Comparison of ENCODE assay signal across 20 mouse cellular contexts in the genomic region with DNA sequence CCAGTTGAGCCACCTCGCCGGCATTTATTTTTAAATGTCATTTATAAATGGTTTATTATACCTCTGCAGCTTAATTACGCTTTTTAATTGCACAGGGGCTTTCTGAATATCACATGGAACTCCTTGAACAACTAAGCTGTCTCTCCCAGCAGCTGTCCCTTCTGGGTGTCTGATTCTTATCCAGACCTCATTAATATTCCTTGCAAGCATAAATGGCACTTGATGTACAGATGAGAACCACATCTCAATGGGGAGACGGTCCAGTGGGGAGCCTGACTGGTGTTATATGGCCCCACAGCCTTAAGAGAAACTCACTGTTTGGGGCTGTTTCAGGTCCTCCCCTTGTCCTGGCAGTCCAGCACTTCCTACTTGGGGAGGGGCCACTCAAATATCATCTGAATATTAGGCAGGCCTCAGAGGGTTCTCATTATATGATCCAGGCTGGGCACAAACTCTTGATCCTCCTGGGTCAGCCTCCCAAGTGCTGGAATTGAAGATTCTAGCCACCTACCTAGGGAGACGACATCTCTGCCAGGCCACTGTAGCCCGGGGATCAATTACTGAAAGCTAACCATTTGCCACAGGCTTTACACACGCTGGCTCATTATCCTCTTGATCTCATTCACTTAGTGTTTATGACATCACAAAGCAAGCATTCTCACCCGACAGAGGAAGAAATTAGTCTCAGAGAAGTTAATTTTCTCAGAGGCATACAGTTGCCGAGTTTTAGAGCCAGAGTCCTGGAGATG. TPM values are rescaled to one million over a fixed set of nuclear protein-coding genes. Genes with fewer than 3 reads are reported as not detected.
A peak's percentile ranks its signal among the peaks of the same experiment; 100 is the strongest.
DNase-seq lines count a peak whose midpoint lies in the region; ATAC-seq lines count a peak whose summit lies in the region.
"Had no signal": no experiment of that assay in that cellular context is flagged by ENCODE, and none has a peak within 500 bp of the region (broad histone marks: within the 10 kb centered on the region; RNA-seq: fewer than 3 reads in every experiment).

No protein-coding gene starts in this region.

- 34% methylated on average over 9 of the region's 9 CpGs for whole genome bisulfite sequencing in hindbrain, embryonic 13.5 days
- 63% methylated on average over 9 of the region's 9 CpGs for WGBS in hindbrain, embryonic 11.5 days
- 22% methylated on average over 9 of the region's 9 CpGs for WGBS in neural tube, embryonic 14.5 days
- 23% methylated on average over 9 of the region's 9 CpGs for WGBS in neural tube, embryonic 15.5 days
- 14% methylated on average over 9 of the region's 9 CpGs for WGBS in forebrain, embryonic 15.5 days
- WGBS in midbrain, embryonic 15.5 days, result 28% methylated on average over 9 of the region's 9 CpGs
- WGBS in liver, embryonic 11.5 days, result 66% methylated on average over 9 of the region's 9 CpGs

- H3K36me3 ChIP-seq in hindbrain, embryonic 13.5 days, result 0 out of 2 replicates have a peak, but pooled peaks cover 3% of the 10 kb centered on the region
- no peaks in the 10 kb centered on the region for H3K36me3 ChIP-seq in hindbrain, embryonic 11.5 days (ENCODE audit: control insufficient read depth, insufficient read depth, low read length)
- H3K36me3 ChIP-seq in neural tube, embryonic 14.5 days (ENCODE audit: control insufficient read depth, insufficient read depth, low read length), result no peaks in the 10 kb centered on the region
- no peaks in the 10 kb centered on the region for H3K36me3 ChIP-seq in neural tube, embryonic 15.5 days
- no peaks in the 10 kb centered on the region for H3K36me3 ChIP-seq in forebrain, embryonic 15.5 days
- no peaks in the 10 kb centered on the region; the same call in 1 of the 2 replicates for H3K36me3 ChIP-seq in midbrain, embryonic 15.5 days (replicated peaks)
- H3K36me3 ChIP-seq in liver, embryonic 11.5 days (ENCODE audit: control insufficient read depth, insufficient read depth, low read length), result no peaks in the 10 kb centered on the region
- H3K36me3 ChIP-seq: heart, embryonic 13.5 days; liver, embryonic 12.5 days had no signal

- no peak overlapping the region for H3K4me3 ChIP-seq in hindbrain, embryonic 13.5 days
- H3K4me3 ChIP-seq in hindbrain, embryonic 11.5 days (ENCODE audit: low read depth, low read length), result no peak overlapping the region
- H3K4me3 ChIP-seq in neural tube, embryonic 14.5 days (ENCODE audit: low read depth, low read length), result no peak overlapping the region
- no peak overlapping the region for H3K4me3 ChIP-seq in neural tube, embryonic 15.5 days (replicated peaks)
- no peak overlapping the region for H3K4me3 ChIP-seq in forebrain, embryonic 15.5 days
- H3K4me3 ChIP-seq in midbrain, embryonic 15.5 days, result no peak overlapping the region
- no peak overlapping the region for H3K4me3 ChIP-seq in liver, embryonic 11.5 days (ENCODE audit: low read depth, low read length)
- H3K4me3 ChIP-seq: heart, embryonic 13.5 days; liver, embryonic 12.5 days had no signal

- peak overlapping the region; percentile 72 for H3K27ac ChIP-seq in hindbrain, embryonic 13.5 days
- no peak overlapping the region for H3K27ac ChIP-seq in hindbrain, embryonic 11.5 days (ENCODE audit: low read depth, low read length)
- peak overlapping the region; percentile 45 for H3K27ac ChIP-seq in neural tube, embryonic 14.5 days (ENCODE audit: low read depth, low read length)
- no peak overlapping the region; the same call in 1 of the 2 replicates for H3K27ac ChIP-seq in neural tube, embryonic 15.5 days (replicated peaks)
- H3K27ac ChIP-seq in forebrain, embryonic 15.5 days (replicated peaks), result peak overlapping the region; percentile 42
- H3K27ac ChIP-seq in midbrain, embryonic 15.5 days, result peak overlapping the region; percentile 34
- no peak overlapping the region for H3K27ac ChIP-seq in liver, embryonic 11.5 days (ENCODE audit: low read depth, low read length)
- H3K27ac ChIP-seq: heart, embryonic 13.5 days; kidney, postnatal 0 days; liver, embryonic 12.5 days had no signal

- no peak for ATAC-seq in hindbrain, embryonic 13.5 days (ENCODE audit: low FRiP score)
- no peak for ATAC-seq in hindbrain, embryonic 11.5 days (ENCODE audit: low FRiP score)
- ATAC-seq in neural tube, embryonic 14.5 days (ENCODE audit: low read depth), result no peak
- ATAC-seq in neural tube, embryonic 15.5 days (ENCODE audit: low FRiP score), result no peak
- no peak for ATAC-seq in forebrain, embryonic 15.5 days (replicated peaks)
- no peak for ATAC-seq in midbrain, embryonic 15.5 days (replicated peaks)
- no peak for ATAC-seq in liver, embryonic 11.5 days (replicated peaks; ENCODE audit: low FRiP score)
- ATAC-seq: liver, embryonic 12.5 days had no signal

- H3K9ac ChIP-seq in hindbrain, embryonic 13.5 days, result no peak overlapping the region
- H3K9ac ChIP-seq in hindbrain, embryonic 11.5 days (ENCODE audit: low read depth, low read length), result no peak overlapping the region
- no peak overlapping the region for H3K9ac ChIP-seq in neural tube, embryonic 14.5 days (replicated peaks; ENCODE audit: low read depth, low read length)
- H3K9ac ChIP-seq in neural tube, embryonic 15.5 days (replicated peaks), result no peak overlapping the region
- no peak overlapping the region for H3K9ac ChIP-seq in forebrain, embryonic 15.5 days (replicated peaks)
- H3K9ac ChIP-seq in midbrain, embryonic 15.5 days, result no peak overlapping the region
- no peak overlapping the region for H3K9ac ChIP-seq in liver, embryonic 11.5 days (ENCODE audit: low read depth, low read length)
- H3K9ac ChIP-seq: heart, embryonic 13.5 days; liver, embryonic 12.5 days had no signal

- H3K4me2 ChIP-seq in hindbrain, embryonic 13.5 days, result no peak overlapping the region
- H3K4me2 ChIP-seq in hindbrain, embryonic 11.5 days (replicated peaks; ENCODE audit: low read depth, low read length), result no peak overlapping the region
- H3K4me2 ChIP-seq in neural tube, embryonic 14.5 days (ENCODE audit: low read depth, low read length), result no peak overlapping the region
- no peak overlapping the region for H3K4me2 ChIP-seq in neural tube, embryonic 15.5 days
- H3K4me2 ChIP-seq in forebrain, embryonic 15.5 days (replicated peaks), result no peak overlapping the region
- no peak overlapping the region for H3K4me2 ChIP-seq in midbrain, embryonic 15.5 days
- H3K4me2 ChIP-seq in liver, embryonic 11.5 days, result no peak overlapping the region
- H3K4me2 ChIP-seq: heart, embryonic 13.5 days; liver, embryonic 12.5 days had no signal

- H3K4me1 ChIP-seq in hindbrain, embryonic 13.5 days (replicated peaks), result peaks cover 24% of the 10 kb centered on the region
- 0 out of 2 replicates have a peak, but pooled peaks cover 2% of the 10 kb centered on the region for H3K4me1 ChIP-seq in hindbrain, embryonic 11.5 days (replicated peaks; ENCODE audit: control insufficient read depth, insufficient read depth, low read length)
- 0 out of 2 replicates have a peak, but pooled peaks cover 5% of the 10 kb centered on the region for H3K4me1 ChIP-seq in neural tube, embryonic 14.5 days (ENCODE audit: control insufficient read depth, insufficient read depth, low read length)
- peaks cover 18% of the 10 kb centered on the region for H3K4me1 ChIP-seq in neural tube, embryonic 15.5 days
- H3K4me1 ChIP-seq in forebrain, embryonic 15.5 days, result peaks cover 21% of the 10 kb centered on the region
- peaks cover 8% of the 10 kb centered on the region for H3K4me1 ChIP-seq in midbrain, embryonic 15.5 days
- no peaks in the 10 kb centered on the region; the same call in 1 of the 2 replicates for H3K4me1 ChIP-seq in liver, embryonic 11.5 days (replicated peaks; ENCODE audit: control insufficient read depth, insufficient read depth, low read length)

- no peaks in the 10 kb centered on the region for H3K9me3 ChIP-seq in hindbrain, embryonic 13.5 days
- H3K9me3 ChIP-seq in hindbrain, embryonic 11.5 days (ENCODE audit: control insufficient read depth, low read length), result no peaks in the 10 kb centered on the region
- H3K9me3 ChIP-seq in neural tube, embryonic 14.5 days (ENCODE audit: control insufficient read depth, low read length), result no peaks in the 10 kb centered on the region
- H3K9me3 ChIP-seq in neural tube, embryonic 15.5 days (replicated peaks), result no peaks in the 10 kb centered on the region
- H3K9me3 ChIP-seq in forebrain, embryonic 15.5 days, result no peaks in the 10 kb centered on the region
- H3K9me3 ChIP-seq in midbrain, embryonic 15.5 days, result no peaks in the 10 kb centered on the region
- no peaks in the 10 kb centered on the region for H3K9me3 ChIP-seq in liver, embryonic 11.5 days (ENCODE audit: control insufficient read depth, low read length)
- H3K9me3 ChIP-seq: heart, embryonic 13.5 days; liver, embryonic 12.5 days had no signal

- no peak for DNase-seq in hindbrain, embryonic 11.5 days (ENCODE audit: low spot score)
- DNase-seq in left cerebral cortex, adult 8-10 months (ENCODE audit: low spot score in 2 of 2), result no peak
- no peak for DNase-seq in liver, embryonic 11.5 days (ENCODE audit: low spot score)
- DNase-seq: adrenal gland, postnatal 36 days; cerebellum, adult 18-20 months; cerebellum, postnatal 25 days; heart, adult 18-20 months; heart, postnatal 36 days; left cerebral cortex, postnatal 4 days; lung, adult 2 months; thymus, postnatal 25 days had no signal

- no peaks in the 10 kb centered on the region for H3K27me3 ChIP-seq in hindbrain, embryonic 13.5 days
- no peaks in the 10 kb centered on the region for H3K27me3 ChIP-seq in hindbrain, embryonic 11.5 days (ENCODE audit: control insufficient read depth, insufficient read depth, low read length)
- H3K27me3 ChIP-seq in neural tube, embryonic 14.5 days (ENCODE audit: control insufficient read depth, insufficient read depth, low read length), result no peaks in the 10 kb centered on the region
- H3K27me3 ChIP-seq in neural tube, embryonic 15.5 days (replicated peaks), result no peaks in the 10 kb centered on the region
- H3K27me3 ChIP-seq in forebrain, embryonic 15.5 days, result no peaks in the 10 kb centered on the region
- no peaks in the 10 kb centered on the region for H3K27me3 ChIP-seq in midbrain, embryonic 15.5 days (replicated peaks)
- no peaks in the 10 kb centered on the region for H3K27me3 ChIP-seq in liver, embryonic 11.5 days (replicated peaks; ENCODE audit: control insufficient read depth, insufficient read depth, low read length)
- H3K27me3 ChIP-seq: CH12.LX; heart, embryonic 13.5 days; liver, embryonic 12.5 days had no signal

RNA-seq across cellular contexts. Expression of a gene that starts 15.4 kb away (rescaled TPM):
- polyA plus RNA-seq in hindbrain, embryonic 13.5 days (2015; fragmentation: Nextera tagmentation; extraction: Ambion mirVana), result 20.6 and 20.9 TPM in 2 replicates
- polyA plus RNA-seq in hindbrain, embryonic 11.5 days (2014; fragmentation: Nextera tagmentation; extraction: Ambion mirVana), result 30.8 and 31.8 TPM in 2 replicates
- 14.9 and 20.4 TPM in 2 replicates for polyA plus RNA-seq in neural tube, embryonic 14.5 days (2014; fragmentation: Nextera tagmentation; extraction: Ambion mirVana)
- 15.6 and 26.5 TPM in 2 replicates for polyA plus RNA-seq in neural tube, embryonic 15.5 days (2015; fragmentation: Nextera tagmentation; extraction: Ambion mirVana)
- 37.9 and 38.4 TPM in 2 replicates for polyA plus RNA-seq in forebrain, embryonic 15.5 days (2015; fragmentation: Nextera tagmentation; extraction: Ambion mirVana)
- polyA plus RNA-seq in midbrain, embryonic 15.5 days (2015; fragmentation: Nextera tagmentation; extraction: Ambion mirVana), result 13.9 and 14.2 TPM in 2 replicates
- total RNA-seq in left cerebral cortex, adult 8-10 months (2022), result 10 to 100 TPM in 3 of 4 experiments, 1 to 10 TPM in 1; 8.6 to 12.5 (median 10.2) TPM
- polyA plus RNA-seq in liver, embryonic 11.5 days (2014; fragmentation: Nextera tagmentation; extraction: Ambion mirVana), result 19.0 and 19.3 TPM in 2 replicates

Comparison
In these comparisons a context has a peak if more than half of its experiments do, and no peak if none do; other contexts are left out.
1. H3K27ac ChIP-seq: peak in hindbrain, embryonic 13.5 days (single experiment), neural tube, embryonic 14.5 days (single experiment), forebrain, embryonic 15.5 days (single experiment) and midbrain, embryonic 15.5 days (single experiment); none in hindbrain, embryonic 11.5 days (single experiment), neural tube, embryonic 15.5 days (single experiment) and liver, embryonic 11.5 days (single experiment).